Mouse (Mus musculus) cerebellum, adult 9-10 months (tissue): ENCODE data around the gene Grik5.

Experiments used
- DNase-seq: peaks from one replicate; pipeline ENCODE4 v3.0.0; 2022

The Grik5 gene

GRCm38 (mm10) chr7:24978781-24979180 lies 93.4 kb downstream of the Grik5 start:
- no peak for DNase-seq

GRCm38 (mm10) chr7:24974893-24975595 lies 97.1 kb downstream of the Grik5 start:
- peak; percentile 73 for DNase-seq

DNA sequence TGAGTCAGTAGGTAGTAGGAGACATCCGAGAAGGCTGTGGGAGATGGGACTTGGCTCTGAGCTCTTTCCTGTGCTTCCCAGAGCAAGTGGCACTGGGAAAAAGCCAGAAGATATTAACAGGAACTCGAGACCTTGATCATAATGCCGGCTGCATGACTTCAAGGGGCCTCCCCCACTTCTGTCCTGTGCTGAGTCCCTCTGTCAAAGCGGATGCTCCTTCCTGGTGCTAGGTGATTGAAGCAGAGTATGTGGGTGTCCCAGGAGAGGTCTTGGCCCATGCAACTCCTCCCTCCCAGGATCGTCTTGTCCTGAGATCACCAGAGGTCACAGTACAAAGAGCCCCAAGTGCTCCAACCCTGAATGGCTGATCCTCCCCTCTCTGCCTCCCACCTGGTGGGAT lies 98.2 kb downstream of the Grik5 start:
- DNase-seq: peak; percentile 67

DNA sequence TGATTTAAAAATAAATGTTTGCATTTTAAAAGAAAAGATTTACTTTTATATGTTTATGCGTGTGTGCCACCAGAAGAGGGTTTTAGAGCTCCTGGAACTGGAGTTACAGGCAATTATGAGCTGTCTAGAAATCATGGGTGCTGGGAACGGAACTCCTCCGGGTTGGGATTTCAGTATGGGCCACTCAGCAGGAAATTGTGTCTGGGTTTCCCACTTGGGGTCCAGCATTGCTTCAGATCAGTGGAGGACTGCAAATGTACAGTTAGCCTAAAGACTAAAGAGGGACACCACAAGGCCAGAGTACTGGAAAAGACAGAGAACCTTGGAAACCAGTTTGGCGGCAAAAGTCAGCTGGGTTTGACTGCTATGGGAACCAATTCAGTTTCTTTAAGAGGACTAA lies 98.9 kb downstream of the Grik5 start:
- DNase-seq: peak; percentile 71

- peak; percentile 97 for DNase-seq
Observed at GRCm38 (mm10) chr7:24971972-24972893, 99.9 kb downstream of the Grik5 start, which contains the start of gene Rabac1. Gene Rabac1 (minus strand): TSS chr7:24972754.

- DNase-seq: peak; percentile 71
Observed at GRCm38 (mm10) chr7:24971261-24971971, 100.7 kb downstream of the Grik5 start.

DNA sequence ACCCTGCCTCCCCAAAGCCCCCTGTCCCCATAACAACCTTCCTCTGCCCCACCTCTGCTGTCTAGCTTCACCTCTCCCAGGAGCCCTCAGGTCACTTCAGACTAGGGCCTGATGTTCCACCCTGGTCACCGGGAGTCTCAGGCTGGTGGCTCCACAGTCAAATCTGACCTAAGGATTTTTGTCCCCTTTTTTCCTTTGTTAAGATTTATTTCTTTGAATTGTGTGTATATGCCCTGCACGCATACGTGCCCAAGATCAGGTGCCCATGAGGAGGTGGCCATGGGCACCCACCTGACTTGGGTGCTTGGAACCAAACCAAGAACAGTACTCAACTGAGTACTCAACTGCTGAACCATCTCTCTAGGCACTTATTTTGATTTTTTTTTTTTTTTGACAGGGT lies 101.8 kb downstream of the Grik5 start:
- DNase-seq: peak; percentile 65

- peak; percentile 91 for DNase-seq
Observed at GRCm38 (mm10) chr7:24969805-24970204, 102.3 kb downstream of the Grik5 start.

GRCm38 (mm10) chr7:24968463-24968862 lies 103.7 kb downstream of the Grik5 start:
- no peak for DNase-seq

- no peak for DNase-seq
Observed at GRCm38 (mm10) chr7:24967966-24968365, 104.2 kb downstream of the Grik5 start.

GRCm38 (mm10) chr7:24964897-24965535 lies 107.1 kb downstream of the Grik5 start:
- DNase-seq: peak; percentile 93

- DNase-seq: no peak
Observed at GRCm38 (mm10) chr7:24964288-24964687, 107.9 kb downstream of the Grik5 start.
